Mouse (Mus musculus) retina, postnatal 7 days (tissue): ENCODE measurements around the gene Nras.

Source experiments
- DNase-seq: peaks from one replicate; pipeline ENCODE4 v3.0.0-alpha.2; 2012; ENCODE audit warnings: low read depth, low spot score

The Nras gene

DNA sequence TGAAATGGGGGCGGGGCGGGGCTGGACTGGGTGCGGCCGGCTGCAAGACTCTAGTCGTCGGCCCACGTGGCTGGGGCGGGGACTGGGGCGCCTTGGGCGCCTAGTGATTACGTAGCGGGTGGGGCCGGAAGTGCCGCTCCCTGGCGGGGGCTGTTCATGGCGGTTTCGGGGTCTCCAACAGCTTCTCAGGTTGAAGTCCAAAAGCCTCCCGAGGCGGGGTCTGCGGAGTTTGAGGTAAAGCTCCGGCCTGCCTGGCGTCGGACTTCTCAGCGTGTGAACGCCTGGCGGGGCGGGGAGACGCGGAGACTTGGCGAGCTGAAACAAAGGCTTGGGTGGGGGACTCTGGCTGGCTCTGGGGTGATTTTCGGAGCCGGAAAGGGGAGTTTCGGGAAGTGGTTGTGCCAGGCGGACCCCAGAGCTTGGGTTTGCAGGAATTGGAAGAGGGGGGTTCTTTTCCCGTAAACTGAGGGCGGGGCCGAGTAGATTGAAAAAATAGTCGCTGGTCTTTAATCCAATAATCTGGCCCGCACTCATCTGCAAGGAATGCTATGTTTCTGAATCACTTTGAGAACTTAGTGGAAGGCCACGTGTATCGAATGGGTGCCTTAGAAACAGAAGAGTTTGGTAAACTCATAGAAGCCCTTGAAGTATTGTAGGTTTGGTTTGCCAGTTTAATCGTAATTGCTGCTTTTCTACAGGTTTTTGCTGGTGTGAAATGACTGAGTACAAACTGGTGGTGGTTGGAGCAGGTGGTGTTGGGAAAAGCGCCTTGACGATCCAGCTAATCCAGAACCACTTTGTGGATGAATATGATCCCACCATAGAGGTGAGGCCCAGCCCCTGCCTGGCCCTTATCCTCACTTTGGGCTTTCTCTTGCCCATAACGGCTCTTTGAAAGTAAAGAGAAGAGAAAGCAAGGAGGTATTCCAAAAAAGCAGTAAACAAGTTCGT is at the start of gene Nras:
TSS of gene Nras (plus strand) at position 79 of the 951 bp plus-strand sequence.
- peak; percentile 76 for DNase-seq

GRCm38 (mm10) chr3:103017350-103017749 is 40.7 kb upstream of the Nras start:
- no peak for DNase-seq

DNA sequence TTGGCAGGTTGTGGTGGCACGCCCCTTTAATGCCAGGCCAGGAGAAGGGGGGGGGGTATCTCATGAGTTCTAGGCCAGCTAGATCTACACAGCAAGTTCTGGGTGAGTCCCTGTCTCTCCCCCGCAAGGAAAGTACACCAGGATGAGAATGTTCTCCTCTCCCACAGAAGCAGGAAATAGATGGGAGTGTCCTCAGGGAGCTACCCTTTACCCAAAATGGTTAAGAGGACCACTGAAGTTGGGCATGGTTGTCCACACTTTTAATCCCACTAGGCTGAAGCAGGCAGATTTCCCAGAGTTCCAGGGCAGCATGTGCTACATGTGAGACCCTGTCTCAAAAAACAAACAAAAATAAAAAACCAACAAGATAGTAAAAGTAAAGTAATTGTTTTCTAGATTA is 38.6 kb upstream of the Nras start:
- DNase-seq, result no peak

DNA sequence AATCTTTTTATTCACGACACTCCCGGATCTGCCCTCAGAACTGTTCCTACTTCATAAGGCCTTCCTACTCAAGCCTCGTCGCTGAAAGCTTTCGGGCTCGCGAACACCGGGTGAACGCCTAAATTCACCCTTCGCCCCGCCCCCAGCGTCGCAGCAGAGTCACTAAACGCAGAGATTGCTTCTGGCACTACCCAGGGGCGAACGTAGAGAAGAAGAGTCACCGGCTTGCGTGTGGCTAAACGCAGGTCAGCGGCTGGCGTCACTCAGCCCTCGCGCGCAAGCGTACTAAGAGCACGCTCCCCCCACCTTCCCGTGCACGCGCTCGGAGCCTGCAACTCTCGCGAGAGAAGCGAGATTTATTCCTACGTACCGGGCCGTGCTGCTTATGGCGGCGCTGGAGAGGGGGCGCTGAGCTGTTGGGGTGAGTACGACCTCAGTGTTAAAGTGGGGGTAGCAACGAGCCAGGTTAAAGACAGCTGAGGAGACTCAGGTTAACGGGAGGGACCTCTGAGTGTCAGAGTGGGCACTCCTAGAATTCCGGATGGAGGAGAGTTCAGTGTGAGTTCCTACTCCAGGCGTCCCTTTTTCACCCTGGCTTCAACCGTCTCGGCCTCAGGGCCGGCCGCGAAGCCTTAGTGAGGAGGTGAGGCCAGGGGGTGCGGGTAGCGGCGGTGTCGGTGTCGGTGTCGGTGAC is 37.7 kb upstream of the Nras start, which contains the start of gene Csde1:
TSS of gene Csde1 (plus strand) at position 178 of the 694 bp plus-strand sequence.
- peak; percentile 95 for DNase-seq

- DNase-seq, result peak; percentile 74
Observed at GRCm38 (mm10) chr3:103020943-103021638, 37.0 kb upstream of the Nras start.

DNA sequence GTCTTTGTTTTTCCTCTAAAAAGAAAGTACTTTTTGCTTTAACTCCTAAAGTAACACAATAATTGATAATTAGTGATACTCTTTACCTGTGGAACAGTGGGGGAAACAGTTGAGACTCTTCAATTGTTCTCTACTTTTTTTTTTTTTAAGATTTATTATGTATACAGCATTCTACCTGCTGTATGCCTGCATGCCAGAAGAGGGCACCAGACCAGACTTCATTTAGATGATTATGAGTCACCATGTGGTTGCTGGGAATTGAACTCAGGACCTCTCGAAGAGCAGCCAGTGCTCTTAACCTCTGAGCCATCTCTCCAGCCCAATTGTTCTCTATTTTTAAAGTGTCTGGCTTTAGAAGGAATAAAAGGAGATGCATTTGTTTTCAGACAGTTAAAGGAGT is 31.9 kb upstream of the Nras start:
- no peak for DNase-seq

DNA sequence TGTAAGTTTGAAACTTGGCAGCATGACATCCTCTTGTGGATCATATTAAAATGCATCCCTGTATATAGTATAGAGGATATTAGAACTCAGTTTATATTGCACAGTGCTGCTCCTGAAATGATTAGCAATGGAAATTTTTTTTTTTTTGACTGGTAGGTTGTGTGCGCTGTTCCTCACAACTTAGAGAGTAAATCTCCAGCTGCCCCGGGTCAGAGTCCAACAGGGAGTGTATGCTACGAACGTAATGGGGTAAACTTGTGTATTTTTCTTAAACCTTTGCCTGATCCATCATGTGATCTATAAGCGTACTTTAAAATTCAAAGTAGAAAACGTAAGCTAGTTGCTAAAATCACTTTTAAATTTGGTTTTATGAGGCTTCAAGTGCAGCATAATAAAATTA is 17.8 kb upstream of the Nras start:
- DNase-seq, result no peak

DNA sequence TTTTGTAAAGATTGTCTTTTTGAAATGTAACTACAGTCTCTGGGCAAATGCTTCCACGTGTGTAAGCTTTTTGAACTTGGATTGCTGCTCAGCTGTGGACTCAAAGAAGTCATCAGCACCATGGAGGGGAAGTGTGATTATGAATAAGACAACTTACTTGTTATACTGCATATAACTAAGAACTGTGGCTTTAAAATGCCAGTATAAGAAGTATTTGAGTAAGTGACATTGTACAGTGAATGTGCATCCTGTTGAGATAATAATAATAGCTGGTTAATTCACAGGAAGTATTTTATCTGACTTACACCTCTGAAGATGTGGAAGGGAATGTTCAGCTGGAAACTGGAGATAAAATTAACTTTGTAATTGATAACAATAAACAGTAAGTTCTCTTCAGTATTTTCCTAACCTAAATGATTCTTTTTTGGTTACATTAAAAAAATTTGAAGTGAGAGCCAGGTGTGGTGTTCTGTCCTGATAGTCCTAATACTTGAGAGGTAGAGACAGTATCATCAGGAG is 17.2 kb upstream of the Nras start:
- DNase-seq, result no peak

DNA sequence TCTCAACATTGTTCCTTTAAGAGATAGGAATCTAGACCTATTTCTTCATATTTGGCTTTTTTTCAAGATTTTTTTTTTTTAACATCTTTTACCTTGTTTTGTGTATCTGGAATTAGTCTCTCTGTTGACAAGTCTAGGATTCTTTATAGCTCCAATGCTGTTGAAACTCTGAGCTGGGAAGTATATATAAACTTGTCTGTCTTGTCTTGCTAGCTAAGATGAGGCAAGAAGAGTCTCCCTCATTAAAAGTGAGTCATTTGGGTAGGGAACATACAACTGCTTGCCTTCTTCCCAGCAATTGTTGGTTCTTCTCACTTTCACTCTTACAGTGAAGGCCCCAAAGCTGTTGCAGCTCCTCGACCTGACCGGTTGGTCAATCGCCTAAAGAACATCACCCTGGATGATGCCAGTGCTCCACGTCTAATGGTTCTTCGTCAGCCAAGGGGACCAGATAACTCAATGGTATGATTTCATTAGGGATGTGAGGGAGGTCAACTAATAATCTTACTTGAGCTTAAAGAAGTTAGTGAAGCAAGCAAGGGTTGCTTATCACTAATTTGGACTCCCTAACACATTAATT is 2.0 kb upstream of the Nras start:
- DNase-seq, result no peak

DNA sequence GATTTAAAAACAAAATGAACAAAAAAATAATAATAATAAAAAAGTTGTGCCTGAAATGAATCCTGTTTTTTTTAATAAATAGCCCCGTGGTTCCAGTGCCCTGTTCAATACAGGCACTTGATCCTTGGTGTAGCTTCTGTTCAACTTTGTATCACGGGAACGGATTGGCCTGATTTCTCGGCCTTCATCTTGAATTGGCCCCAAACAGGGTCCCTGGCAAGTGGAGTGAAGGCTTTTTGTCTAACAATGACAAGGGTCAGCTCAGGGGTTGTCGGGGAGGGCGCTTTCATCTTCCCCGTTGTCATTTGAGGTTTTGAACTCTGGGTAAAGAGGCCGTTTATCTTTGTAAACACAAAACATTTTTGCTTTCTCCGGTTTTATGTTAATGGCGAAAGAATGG is 333 bp upstream of the Nras start:
- DNase-seq, result no peak

GRCm38 (mm10) chr3:103066927-103067326 is 8.8 kb downstream of the Nras start:
- DNase-seq, result no peak

DNA sequence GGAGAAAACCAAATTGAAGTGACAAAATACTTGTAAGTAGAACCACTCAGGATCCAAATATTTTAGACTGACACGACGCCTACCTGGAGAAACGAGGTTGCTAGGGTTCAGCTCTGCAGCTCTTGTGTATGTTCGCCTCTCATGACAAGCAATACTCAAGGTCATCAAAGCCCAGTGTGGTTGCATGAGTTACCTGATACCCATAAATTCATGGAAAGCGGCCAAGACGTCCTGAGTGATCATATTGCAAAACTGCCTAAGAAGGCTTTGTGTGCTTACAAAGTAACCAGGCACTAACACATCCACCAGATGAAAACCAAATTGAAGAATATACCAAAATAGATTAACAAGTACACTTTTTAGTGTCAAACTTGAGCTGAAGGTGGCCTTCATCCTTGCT is 10.9 kb downstream of the Nras start:
- no peak for DNase-seq

DNA sequence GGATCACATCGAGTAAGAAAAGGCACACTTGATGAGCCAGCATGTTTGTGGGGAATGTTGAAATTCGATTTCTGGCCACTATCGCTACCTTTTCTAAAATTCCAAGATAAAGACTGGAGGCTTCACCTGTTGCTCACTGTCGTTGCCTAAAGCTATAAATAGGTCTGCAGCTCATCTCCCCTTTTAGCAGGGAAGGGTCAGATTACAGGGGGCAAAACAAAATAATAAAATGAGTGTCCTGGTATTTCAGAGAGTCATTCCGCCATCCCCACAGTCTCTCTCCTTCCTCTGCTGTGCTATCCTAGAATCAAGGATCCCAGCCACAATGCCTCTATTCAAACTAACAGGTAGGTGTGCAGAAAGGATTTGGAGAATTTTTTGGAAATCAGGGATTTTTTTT is 15.7 kb downstream of the Nras start, which contains the start of gene Ampd1:
TSS of gene Ampd1 (plus strand) at position 244 of the 400 bp plus-strand sequence.
- no peak for DNase-seq

- no peak for DNase-seq
Observed at GRCm38 (mm10) chr3:103075871-103076270, 17.8 kb downstream of the Nras start.

DNA sequence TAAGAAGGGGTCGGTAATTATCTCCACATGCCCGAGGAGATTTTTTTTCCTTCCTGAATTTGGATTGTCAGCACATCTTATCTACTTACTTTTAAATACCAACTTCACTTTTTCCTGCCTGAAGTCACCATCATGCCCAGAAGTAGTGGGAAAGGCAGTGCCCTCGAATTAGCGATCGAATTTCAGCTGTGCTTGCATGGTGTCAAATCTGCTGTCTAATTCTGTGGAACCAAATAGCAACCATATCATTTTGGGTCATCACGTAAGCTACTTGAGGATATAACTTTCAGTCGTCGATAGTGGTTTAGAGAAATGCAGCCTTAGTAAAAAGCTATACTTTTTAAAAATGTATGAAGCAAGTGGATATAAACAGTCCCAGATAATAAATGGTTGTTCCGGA is 18.4 kb downstream of the Nras start:
- no peak for DNase-seq

- DNase-seq, result no peak
Observed at GRCm38 (mm10) chr3:103079301-103079700, 21.2 kb downstream of the Nras start.

- DNase-seq, result no peak
Observed at GRCm38 (mm10) chr3:103081051-103081450, 23.0 kb downstream of the Nras start.

DNA sequence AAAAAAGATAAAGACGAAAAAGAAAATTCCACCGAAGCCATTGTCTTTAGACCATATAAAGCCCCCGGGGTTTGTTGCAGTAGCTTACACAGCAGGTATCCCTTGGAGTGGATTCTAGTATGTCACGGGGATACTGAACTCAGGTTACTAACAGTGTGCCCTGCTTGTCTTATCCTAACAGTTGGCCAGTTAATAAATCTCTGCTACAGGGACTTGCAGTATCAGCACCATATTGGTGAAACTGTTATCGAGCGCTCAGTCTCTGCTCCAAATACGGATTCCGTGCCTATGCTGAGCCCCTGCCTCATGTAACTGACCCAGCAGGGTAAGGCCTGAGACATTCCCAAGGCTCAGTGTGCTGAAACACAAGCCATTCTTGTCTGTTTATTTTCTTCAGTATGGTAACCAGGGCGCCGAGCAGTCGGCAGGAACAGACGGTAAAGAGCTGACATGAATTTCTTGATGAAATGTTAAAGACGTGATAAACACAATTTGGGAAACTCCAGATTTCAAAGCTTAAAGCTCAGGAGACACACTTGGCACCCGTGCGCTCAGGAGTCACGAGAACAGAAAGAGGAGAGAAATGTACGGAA is 23.9 kb downstream of the Nras start:
- no peak for DNase-seq

DNA sequence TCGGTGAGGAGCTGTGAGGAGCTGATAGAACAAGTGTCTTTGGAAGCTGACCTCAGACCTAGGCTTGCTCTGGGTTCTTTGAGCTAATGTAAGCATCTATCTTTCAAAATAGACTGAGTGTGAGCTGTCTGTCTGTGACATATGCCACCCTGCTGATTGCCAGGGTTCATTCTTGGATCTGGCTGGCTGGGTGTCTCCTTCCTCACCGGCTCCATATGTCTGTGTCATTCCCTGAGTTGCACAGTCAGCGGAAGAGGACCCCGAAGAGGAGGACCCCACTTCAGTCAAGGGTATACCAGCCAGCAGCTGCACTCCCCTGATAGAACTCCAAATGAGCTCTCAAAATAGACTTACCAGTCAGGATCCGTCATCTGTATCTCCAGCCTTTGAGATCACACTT is 24.7 kb downstream of the Nras start:
- no peak for DNase-seq

DNA sequence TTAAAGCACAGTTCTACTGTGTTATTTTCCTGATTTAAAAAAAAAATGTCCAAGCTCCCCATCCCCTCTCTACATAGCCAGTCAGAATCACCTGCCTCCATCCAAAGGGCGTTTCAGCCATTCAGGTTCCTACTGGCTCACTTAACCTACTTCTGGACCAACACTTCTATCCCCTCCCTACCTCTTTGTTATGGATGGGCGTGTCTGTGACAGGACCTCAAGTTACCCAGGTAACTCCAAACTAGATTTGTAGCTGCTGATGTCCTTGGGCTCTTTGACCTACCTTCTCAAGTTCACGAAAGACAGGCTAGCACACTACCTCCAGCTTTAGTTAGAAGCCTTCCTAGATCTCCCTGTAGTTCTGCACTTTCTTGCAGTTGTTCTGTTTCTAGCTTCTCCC is 27.9 kb downstream of the Nras start:
- no peak for DNase-seq

DNA sequence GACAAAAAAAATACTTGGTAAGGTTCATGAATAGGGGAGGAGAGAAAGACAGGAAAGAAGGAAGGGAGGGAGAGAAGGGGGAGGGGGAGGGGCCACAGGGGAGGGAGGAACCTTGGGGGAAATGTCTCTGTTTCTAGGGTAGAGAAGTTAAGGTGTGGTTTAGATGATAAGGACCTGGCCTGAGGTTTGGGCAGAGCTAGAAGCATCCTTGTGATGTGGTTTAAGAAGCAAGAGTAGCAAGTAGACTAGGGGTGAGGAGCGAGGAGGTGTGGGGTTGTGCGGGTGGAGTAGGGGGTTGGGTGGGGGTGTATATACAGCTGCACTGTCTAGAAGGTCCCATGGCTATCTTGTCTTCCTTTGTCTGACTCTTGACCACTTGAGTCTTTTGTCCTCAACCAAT is 33.7 kb downstream of the Nras start:
- no peak for DNase-seq
